Mouse (Mus musculus): ENCODE measurements at regions not wholly inside any gene's neighbourhood (a gene's known extent, or its start where the extent isn't known, plus 50 kb on each side); places are given as distances from the start of the nearest gene placed in this dataset.

- no peak for DNase-seq (ENCODE audit: low spot score)
Measured at GRCm38 (mm10) chr15:94219907-94220306, 245.3 kb downstream of the Adamts20 start.

GRCm38 (mm10) chr15:94216703-94217102 is 248.5 kb downstream of the Adamts20 start:
- DNase-seq (ENCODE audit: low spot score) = no peak

- DNase-seq (ENCODE audit: low spot score) = no peak
Measured at GRCm38 (mm10) chr15:94214440-94214839, 250.8 kb downstream of the Adamts20 start.

DNA sequence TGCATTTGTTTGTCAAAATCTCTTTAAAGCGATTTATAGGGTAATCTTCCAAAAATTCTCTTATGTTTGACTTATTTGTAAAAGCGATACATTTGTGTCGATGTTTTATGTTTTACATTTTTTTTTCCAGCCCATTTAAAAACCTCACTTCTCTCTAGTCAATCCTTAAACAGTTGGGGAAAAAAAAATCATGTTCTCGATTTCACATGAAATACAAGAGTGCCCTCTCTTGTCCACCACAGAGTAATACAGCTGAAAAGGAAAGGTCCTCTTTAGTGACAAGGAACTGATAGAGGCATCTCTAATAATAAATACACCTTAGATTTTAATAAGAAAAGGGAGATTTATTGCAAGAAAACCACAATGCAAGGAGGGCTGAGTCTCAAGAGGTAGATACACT is 251.8 kb downstream of the Adamts20 start:
- no peak for DNase-seq (ENCODE audit: low spot score)

DNA sequence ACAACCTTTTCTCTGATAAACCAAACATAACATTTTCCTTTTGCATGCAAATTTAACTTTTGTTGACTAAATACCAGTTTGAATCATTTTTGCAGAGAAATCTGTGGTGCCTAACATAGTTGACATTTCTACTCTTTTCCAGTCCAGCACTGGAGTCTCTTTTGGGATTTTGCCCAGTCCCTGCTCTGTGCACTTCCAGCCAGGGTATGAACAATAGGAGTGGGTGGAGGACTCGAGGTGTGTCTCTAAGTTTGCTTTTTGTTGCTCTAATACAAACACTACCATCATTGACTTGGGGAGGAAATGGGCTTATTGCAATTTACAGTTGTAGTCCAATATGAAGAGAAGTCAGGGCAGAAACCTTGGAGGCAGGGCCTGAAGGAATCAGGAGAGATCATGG is 256.7 kb downstream of the Adamts20 start:
- no peak for DNase-seq (ENCODE audit: low spot score)

DNA sequence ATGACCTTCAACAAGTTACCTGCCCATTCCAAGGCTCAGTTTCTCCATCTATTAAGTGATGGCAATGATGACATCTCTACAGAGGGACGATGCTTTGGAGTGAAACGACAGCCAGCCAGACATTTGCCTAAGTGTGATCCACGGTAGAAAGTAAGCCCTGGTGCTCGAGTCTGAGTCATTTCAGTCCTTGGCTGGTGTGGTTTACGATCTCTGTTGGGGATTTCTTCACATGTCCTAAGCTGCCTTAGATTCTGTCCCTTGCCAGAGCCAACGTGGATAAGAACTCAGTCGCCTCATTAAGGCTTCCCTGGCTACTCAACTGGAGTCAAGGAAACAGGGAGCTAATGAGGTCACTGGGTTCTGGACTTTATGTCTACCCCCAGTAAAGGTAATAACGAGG is 258.8 kb downstream of the Adamts20 start:
- DNase-seq (ENCODE audit: low spot score) = no peak

GRCm38 (mm10) chr15:94205309-94205893 is 259.8 kb downstream of the Adamts20 start:
- DNase-seq (ENCODE audit: low spot score) = no peak

- DNase-seq (ENCODE audit: low spot score) = no peak
Measured at GRCm38 (mm10) chr15:94190081-94190488, 275.1 kb downstream of the Adamts20 start.

- no peak for DNase-seq (ENCODE audit: low spot score)
Measured at GRCm38 (mm10) chr15:94187588-94187987, 277.6 kb downstream of the Adamts20 start.

- DNase-seq (ENCODE audit: low spot score) = no peak
Measured at GRCm38 (mm10) chr15:94183663-94184375, 281.4 kb downstream of the Adamts20 start.

GRCm38 (mm10) chr15:94174083-94174482 is 291.1 kb downstream of the Adamts20 start:
- no peak for DNase-seq (ENCODE audit: low spot score)

DNA sequence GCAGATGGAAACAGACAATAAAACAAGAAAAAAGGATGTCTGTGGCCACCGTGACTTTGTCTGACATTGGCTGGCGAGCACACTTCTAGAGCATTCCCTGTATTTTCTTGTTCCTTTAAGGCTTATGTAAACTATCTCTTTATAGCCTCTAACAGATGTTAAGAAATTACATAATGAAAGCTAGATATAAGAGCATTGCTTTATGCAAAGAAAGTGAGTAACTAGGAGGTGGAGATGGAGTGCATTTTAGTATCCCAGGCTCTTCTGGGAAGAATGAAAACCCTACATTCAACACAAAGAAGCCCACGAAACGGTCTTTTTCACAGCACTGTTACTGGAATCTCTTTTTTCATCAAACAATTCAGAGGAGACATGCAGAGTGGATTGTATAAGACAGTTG is 304.4 kb downstream of the Adamts20 start:
- no peak for DNase-seq (ENCODE audit: low spot score)

GRCm38 (mm10) chr15:94139534-94139958 is 325.7 kb downstream of the Adamts20 start:
- DNase-seq (ENCODE audit: low spot score) = peak; percentile 52

DNA sequence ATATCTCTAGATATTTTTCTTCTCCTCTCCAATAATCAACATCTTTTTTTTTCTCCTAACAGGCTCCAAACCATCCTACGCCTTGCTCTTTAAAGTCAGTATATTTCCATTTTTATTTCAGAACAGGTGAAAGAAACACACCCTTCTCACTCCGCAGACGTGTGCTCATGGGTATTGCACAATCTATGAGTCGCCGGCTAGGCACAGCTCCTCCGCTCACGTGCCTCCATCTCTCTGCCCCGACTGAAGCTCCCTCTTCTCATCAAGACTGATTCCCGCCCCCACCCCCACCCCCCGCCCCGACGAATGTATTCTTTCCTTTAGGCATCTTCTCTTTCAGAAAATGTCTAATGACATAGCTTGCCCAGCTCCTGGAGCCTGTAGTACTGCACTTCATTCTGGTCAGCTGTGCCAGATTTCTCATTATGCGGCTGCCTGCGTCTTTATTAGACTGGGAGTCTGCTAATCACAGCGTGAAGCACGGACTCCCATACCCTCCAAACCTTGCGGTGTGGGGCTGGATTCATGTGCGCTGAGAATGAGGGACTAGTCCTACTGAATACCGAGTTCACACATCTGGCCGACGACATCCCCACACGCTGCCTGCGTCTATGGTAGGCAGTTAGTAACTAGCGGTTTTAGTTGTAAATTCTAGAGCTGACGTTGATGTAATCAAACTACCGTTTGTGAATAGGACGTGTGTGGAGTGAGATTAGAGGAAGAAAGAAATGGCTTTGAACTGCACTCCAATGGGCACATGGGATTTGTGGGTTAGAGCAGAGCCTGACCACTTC is 327.9 kb downstream of the Adamts20 start:
- DNase-seq (ENCODE audit: low spot score) = no peak

DNA sequence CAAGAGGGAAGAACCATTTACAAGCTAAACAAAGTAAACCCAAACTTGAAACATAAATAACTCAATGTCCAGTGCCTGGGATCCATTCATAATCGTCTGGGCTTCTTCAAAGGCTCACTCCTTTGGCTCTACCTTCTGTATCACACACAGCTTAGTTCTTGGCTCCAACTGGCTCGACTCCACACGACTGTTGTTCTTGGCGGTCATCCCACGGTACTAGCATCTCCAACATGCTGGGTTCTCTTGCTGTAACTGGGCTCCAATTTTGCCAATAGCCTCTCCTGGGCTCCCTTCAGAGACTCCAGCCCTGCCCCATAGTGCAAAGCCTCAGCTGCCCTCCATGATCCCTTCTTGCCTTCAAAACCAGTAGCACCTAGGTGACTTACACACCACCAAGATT is 352.4 kb downstream of the Adamts20 start:
- DNase-seq (ENCODE audit: low spot score) = no peak

GRCm38 (mm10) chr15:94107186-94107716 is 358.0 kb downstream of the Adamts20 start:
- no peak for DNase-seq (ENCODE audit: low spot score)

GRCm38 (mm10) chr15:94090644-94091043 is 374.6 kb downstream of the Adamts20 start:
- no peak for DNase-seq (ENCODE audit: low spot score)

DNA sequence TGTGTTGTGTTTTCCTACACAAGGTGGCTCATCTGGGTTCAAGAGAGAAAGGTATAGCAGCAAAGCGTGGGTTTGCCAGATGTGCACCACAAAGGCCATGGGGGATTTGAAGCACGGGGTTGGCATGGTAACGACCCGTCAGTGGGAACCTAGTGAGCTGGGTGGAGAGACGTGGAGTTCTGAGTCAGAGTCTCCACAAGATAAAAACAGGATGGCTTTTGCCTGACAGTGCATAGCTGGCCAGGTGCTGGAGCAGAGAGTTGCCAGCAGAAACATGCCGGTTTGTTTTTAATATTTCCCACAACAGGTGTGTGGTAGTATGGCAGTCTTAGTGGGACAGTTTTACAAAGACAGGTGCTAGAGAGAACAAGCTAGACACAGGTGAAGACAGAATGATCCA is 375.4 kb downstream of the Adamts20 start:
- no peak for DNase-seq (ENCODE audit: low spot score)

GRCm38 (mm10) chr15:94082369-94082768 is 382.8 kb downstream of the Adamts20 start:
- no peak for DNase-seq (ENCODE audit: low spot score)

DNA sequence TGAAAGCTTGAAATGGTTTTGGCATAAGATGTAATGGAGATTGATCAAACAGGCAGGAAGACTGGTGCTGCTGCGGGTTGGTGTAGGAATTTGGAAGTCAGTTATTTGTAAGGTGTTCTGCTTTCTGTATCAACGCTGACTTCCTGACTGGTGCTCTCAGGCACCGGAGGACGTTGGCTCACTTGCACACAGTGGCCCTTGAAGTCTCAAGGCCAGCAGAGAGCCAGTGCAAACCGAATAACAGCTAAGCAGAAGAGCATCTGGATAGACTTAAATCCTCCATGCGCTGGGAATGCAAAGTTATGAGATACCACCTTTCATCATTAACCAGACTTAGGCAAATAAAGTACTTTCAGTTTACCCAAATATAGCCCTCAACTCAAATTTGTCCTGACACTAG is 388.2 kb downstream of the Adamts20 start:
- no peak for DNase-seq (ENCODE audit: low spot score)

DNA sequence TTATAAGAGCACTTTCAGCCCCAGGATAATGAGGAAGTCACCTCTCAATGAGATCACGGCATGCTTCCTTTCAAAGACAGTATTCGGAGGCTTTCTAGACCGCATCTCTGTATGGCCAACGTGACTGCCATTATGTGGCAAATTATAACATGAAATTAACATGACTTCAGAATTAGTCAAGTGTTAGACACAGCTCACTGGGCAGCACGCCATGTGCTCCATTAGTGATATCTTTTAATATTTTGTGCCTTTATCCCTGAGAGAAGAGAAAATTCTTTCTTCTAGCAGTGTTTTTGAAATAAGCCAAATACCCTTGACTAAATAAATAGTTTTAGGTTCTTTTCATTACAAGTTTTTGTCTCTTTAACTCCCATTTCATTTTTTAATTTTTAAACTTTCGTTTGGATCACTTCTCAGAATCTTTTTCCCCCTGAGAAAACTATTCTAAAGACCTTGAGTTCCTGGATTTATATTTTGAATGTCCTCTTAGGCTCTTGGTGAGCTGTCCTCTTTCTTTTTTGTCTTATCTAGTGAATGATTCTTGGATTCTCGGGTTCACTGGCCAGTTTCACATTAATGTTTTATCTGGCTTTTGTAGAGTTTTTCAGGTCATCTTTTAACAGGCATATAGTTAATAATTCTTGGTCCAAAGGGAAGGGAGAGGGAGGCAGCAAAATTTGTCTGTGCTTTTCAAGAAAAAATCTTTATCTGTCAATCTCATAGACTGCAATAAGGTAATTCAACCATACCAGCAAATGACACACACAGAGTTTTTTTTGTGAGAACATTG is 390.9 kb downstream of the Adamts20 start:
- DNase-seq (ENCODE audit: low spot score) = no peak

- DNase-seq (ENCODE audit: low spot score) = no peak
Measured at GRCm38 (mm10) chr15:94067721-94068120, 397.5 kb downstream of the Adamts20 start.

Data from yolk sac, embryonic 10.5 days (tissue).